Mouse (Mus musculus) lung, adult 2 months (tissue): ENCODE results near the gene Hps5.

Source experiments
- CTCF ChIP-seq: fragments of 200-500 bp; IDR thresholded peaks from 2 replicates; pipeline ENCODE4 v1.5.1; 2011; ENCODE audit warnings: mild to moderate bottlenecking, low read length, control low read depth; ENCODE audit not compliant: insufficient read depth
- POLR2A ChIP-seq: fragments of 200-500 bp; IDR thresholded peaks from 2 replicates; pipeline ENCODE4 v1.6.1; 2011; ENCODE audit warnings: low read depth, mild to moderate bottlenecking, control low read depth, low read length, borderline replicate concordance; ENCODE audit errors: extremely low read depth

GRCm38 (mm10) chr7:46734983-46735382 lies 60.9 kb downstream of the Hps5 start:
- no peak for TF ChIP-seq CTCF
- TF ChIP-seq POLR2A, result no peak
